Mouse (Mus musculus): ENCODE results near the gene Necap2. TPM values are rescaled to one million over a fixed set of nuclear protein-coding genes. Genes with fewer than 3 reads are reported as not detected.

The Necap2 gene
- polyA plus RNA-seq, 1 experiment from 2014 or later = 87.6 TPM

DNA sequence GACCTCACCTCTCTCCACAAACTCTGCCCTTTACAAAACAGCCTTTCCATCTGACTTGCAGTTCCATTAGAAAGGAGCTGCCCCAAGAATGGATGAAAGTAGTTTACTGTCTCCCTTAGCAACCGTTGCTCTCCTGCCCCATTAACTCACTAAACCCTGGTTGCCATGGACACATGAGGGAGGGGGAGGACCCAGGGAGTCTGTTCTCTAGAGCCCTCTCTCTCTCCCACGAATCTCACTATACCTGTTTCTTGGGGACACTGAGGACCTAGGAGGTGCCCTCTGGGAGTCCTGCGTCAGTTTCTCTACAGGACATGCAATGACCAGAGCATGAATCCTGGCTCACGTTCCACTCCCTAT, 28.7 kb downstream of the Necap2 start:
- ATAC-seq (replicated peaks; ENCODE audit: low FRiP score, low read depth) = no peak
- Histone ChIP-seq H3K27me3 (ENCODE audit: insufficient read depth, low read length) (no peaks in the 10 kb centered on the region), H3K36me3 (ENCODE audit: insufficient read depth, low read length) (0 out of 2 replicates have a peak, but pooled peaks cover 7% of the 10 kb centered on the region), H3K9me3 (replicated peaks; ENCODE audit: low read length) (no peaks in the 10 kb centered on the region), H3K4me1 (replicated peaks; ENCODE audit: insufficient read depth, low read length) (peaks cover 22% of the 10 kb centered on the region; the same call in 1 of the 2 replicates), H3K9ac (ENCODE audit: low read depth, low read length) (no peak overlapping the region), H3K27ac (0 out of 2 replicates have a peak overlapping the region, but pooled peaks have one; percentile 19), H3K4me2 (ENCODE audit: low read length) (no peak overlapping the region), H3K4me3 (replicated peaks; ENCODE audit: low read depth, low read length) (no peak overlapping the region)
- TF ChIP-seq CTCF (IDR thresholded peaks at IDR 0.05; ENCODE audit: low read depth) = no peak
- DNase-seq (ENCODE audit: low spot score) = peak; percentile 82
- 29% methylated on average over 4 of the region's 4 CpGs for WGBS

DNA sequence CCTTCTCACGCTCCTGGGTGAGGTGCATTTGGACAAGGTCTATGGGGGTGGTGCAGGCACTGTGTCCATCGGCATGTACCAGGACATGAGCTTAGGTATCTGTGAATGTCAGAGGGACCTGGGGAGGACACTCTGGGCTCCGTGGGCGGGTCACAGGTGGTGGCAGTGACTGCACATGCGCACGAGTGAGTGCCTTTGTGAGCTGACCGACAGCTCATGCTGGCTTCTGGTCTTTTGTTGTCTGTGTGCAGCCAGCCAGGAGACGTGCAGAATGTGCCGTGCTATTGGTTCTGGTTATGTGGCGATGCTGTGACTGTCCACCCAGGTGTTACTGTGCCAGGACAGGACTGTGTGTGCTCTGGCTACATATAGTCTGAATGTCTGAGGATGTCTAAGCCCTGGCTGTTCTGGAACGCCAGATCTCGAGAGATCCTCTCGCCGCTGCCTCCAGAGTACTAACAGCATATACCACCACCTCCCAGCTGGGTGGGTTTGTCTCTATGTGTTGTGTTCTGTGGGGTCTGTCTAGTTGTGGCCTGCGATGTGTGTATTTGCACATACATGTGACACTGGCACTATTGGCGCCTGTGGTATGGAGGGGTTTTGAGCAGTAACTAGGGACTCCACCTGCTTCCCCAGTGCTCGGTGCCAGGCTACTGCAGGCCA, 29.2 kb downstream of the Necap2 start:
- Histone ChIP-seq H3K9me3 (replicated peaks; ENCODE audit: low read length) (no peaks in the 10 kb centered on the region), H3K4me1 (replicated peaks; ENCODE audit: insufficient read depth, low read length) (peaks cover 22% of the 10 kb centered on the region; the same call in 1 of the 2 replicates), H3K27me3 (ENCODE audit: insufficient read depth, low read length) (no peaks in the 10 kb centered on the region), H3K9ac (ENCODE audit: low read depth, low read length) (no peak overlapping the region), H3K36me3 (ENCODE audit: insufficient read depth, low read length) (0 out of 2 replicates have a peak, but pooled peaks cover 8% of the 10 kb centered on the region), H3K27ac (no peak overlapping the region), H3K4me3 (replicated peaks; ENCODE audit: low read depth, low read length) (no peak overlapping the region), H3K4me2 (ENCODE audit: low read length) (no peak overlapping the region)
- WGBS = 64% methylated on average over 17 of the region's 17 CpGs
- DNase-seq (ENCODE audit: low spot score) = no peak
- ATAC-seq (replicated peaks; ENCODE audit: low FRiP score, low read depth) = no peak
- TF ChIP-seq CTCF (IDR thresholded peaks at IDR 0.05; ENCODE audit: low read depth) = no peak

DNA sequence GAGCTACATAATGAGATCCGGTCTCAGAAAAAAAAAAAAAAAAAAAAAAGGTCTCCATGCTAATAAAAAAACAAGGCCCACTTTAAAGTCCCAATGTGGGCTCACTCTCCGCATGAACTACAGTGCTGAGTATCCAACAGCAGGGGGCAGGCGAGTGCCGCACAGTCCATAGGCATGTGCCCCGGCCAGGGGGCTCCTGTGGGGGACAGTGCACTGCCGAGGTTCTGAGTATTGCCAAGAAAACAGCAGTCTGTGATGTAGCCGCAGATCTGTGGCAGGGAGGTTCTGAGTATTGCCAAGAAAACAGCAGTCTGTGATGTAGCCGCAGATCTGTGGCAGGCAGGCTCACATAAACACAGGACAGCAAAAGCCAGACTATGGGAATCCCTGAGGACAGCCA, 33.3 kb downstream of the Necap2 start:
- Histone ChIP-seq H3K4me2 (ENCODE audit: low read length) (no peak overlapping the region), H3K4me3 (replicated peaks; ENCODE audit: low read depth, low read length) (no peak overlapping the region), H3K4me1 (replicated peaks; ENCODE audit: insufficient read depth, low read length) (peaks cover 11% of the 10 kb centered on the region; the same call in 1 of the 2 replicates), H3K36me3 (ENCODE audit: insufficient read depth, low read length) (0 out of 2 replicates have a peak, but pooled peaks cover 21% of the 10 kb centered on the region), H3K9ac (ENCODE audit: low read depth, low read length) (no peak overlapping the region), H3K27me3 (ENCODE audit: insufficient read depth, low read length) (no peaks in the 10 kb centered on the region), H3K9me3 (replicated peaks; ENCODE audit: low read length) (no peaks in the 10 kb centered on the region), H3K27ac (peak overlapping the region; percentile 2; the same call in 1 of the 2 replicates)
- TF ChIP-seq CTCF (IDR thresholded peaks at IDR 0.05; ENCODE audit: low read depth) = peak; percentile 85
- DNase-seq (ENCODE audit: low spot score) = peak; percentile 90
- WGBS = 8% methylated on average over 8 of the region's 8 CpGs
- peak; percentile 50; the same call in 1 of the 2 replicates for ATAC-seq (replicated peaks; ENCODE audit: low FRiP score, low read depth)

DNA sequence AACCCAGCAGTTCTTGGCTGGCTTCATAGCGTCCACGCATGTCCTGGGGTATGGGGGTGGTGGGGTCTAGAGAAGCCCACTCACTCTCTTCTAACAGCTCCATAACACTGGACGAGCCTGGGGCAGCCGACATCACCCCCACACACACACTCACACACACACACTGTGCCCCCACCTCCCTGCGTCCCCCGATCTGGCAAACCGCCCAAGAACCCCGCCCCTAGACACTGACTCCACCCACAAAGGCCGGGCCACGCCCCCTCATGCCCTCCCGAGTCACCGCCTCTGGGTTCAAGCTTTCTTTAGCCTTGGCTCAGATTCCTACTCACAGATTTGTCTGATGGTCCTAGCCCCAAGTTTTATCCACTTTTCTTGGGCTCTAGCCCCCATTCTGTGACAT, 37.0 kb downstream of the Necap2 start:
- no peak overlapping the region for H3K4me3 ChIP-seq (replicated peaks; ENCODE audit: low read depth, low read length)
- H3K4me2 ChIP-seq (ENCODE audit: low read length) = no peak overlapping the region
- WGBS = 39% methylated on average over 12 of the region's 12 CpGs
- DNase-seq (ENCODE audit: low spot score) = no peak
- no peak overlapping the region for H3K27ac ChIP-seq
- peak; percentile 40; the same call in 1 of the 2 replicates for ATAC-seq (replicated peaks; ENCODE audit: low FRiP score, low read depth)
- no peak for TF ChIP-seq CTCF (IDR thresholded peaks at IDR 0.05; ENCODE audit: low read depth)
- H3K36me3 ChIP-seq (ENCODE audit: insufficient read depth, low read length) = peaks cover 36% of the 10 kb centered on the region; the same call in 1 of the 2 replicates
- H3K9ac ChIP-seq (ENCODE audit: low read depth, low read length) = no peak overlapping the region
- no peaks in the 10 kb centered on the region for H3K9me3 ChIP-seq (replicated peaks; ENCODE audit: low read length)
- no peaks in the 10 kb centered on the region for H3K27me3 ChIP-seq (ENCODE audit: insufficient read depth, low read length)
- no peaks in the 10 kb centered on the region for H3K4me1 ChIP-seq (replicated peaks; ENCODE audit: insufficient read depth, low read length)

DNA sequence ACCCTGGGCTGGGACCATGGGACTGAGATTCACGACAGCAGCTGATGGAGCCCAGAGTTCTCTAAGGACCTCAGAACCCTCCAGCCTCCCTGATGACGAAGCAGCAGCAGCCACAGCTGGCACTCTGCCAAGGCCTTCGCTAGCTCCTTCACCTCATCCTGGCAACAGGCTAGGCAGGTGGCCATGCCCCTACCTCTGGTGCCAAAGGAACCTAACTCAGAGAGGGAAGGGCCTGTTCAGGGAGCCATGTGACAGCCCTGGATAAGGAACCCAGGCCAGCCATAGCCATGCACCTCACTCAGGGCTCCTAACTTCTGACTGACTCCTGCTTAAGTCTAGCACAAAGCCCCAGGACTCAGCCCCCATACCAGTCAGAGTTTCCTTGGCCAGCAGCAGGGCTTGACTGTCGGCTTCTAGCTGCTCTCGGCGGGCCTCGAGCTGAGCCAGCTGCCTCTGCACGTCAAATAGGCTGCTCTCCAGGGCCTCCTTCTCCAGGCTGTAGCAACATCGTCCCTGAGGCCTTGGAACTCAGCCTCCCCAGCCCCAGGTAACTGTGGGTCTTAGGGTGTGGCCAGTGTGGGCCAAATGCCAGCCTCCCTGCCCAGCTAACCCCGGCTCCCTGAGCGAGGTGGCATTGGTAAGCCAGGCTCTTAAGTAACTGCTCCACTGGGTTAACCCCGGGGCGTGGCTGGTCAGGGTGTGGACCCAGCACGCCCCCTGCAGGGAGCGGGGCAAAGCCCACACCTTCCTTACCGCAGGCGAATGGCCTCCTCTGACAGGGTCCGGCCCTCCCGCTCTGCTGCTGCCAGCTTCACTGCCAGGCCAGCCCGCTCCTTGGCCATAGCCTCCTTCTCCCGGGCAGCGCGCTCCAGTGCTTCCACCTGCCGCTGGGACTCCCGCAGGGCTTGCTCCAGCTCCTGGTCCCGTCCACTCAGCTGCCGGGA, 44.3 kb downstream of the Necap2 start:
- peaks cover 60% of the 10 kb centered on the region for H3K36me3 ChIP-seq (ENCODE audit: insufficient read depth, low read length)
- no peak overlapping the region for H3K9ac ChIP-seq (ENCODE audit: low read depth, low read length)
- no peak overlapping the region for H3K27ac ChIP-seq
- no peaks in the 10 kb centered on the region for H3K4me1 ChIP-seq (replicated peaks; ENCODE audit: insufficient read depth, low read length)
- WGBS = 63% methylated on average over 27 of the region's 27 CpGs
- H3K27me3 ChIP-seq (ENCODE audit: insufficient read depth, low read length) = no peaks in the 10 kb centered on the region
- TF ChIP-seq CTCF (IDR thresholded peaks at IDR 0.05; ENCODE audit: low read depth) = peak; percentile 41
- ATAC-seq (replicated peaks; ENCODE audit: low FRiP score, low read depth) (peak; percentile 55; the same call in 1 of the 2 replicates), DNase-seq (ENCODE audit: low spot score) (no peak)
- no peaks in the 10 kb centered on the region for H3K9me3 ChIP-seq (replicated peaks; ENCODE audit: low read length)
- no peak overlapping the region for H3K4me2 ChIP-seq (ENCODE audit: low read length)
- no peak overlapping the region for H3K4me3 ChIP-seq (replicated peaks; ENCODE audit: low read depth, low read length)

DNA sequence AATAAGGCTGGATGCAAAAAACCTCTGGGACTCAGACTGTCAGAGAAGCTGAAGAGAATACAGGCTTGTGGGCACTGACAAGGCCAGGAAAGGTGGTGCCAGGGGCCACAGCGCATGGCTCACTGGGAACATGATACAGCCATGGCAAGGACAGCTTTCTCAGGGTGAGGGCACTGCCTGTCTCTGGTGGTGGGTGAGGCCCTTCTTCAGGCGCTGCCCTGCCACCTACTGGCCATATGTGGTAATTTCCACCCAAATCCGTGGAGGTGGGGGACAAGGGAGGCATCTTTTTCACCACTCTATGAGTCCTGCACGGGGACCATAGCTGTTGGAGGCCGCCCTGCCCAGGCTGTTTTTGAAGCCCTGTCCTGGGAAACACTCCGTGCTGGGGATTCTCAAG, 46.4 kb downstream of the Necap2 start:
- Histone ChIP-seq H3K36me3 (ENCODE audit: insufficient read depth, low read length) (peaks cover 45% of the 10 kb centered on the region), H3K4me3 (replicated peaks; ENCODE audit: low read depth, low read length) (no peak overlapping the region), H3K9me3 (replicated peaks; ENCODE audit: low read length) (no peaks in the 10 kb centered on the region), H3K27ac (no peak overlapping the region), H3K4me2 (ENCODE audit: low read length) (no peak overlapping the region), H3K9ac (ENCODE audit: low read depth, low read length) (no peak overlapping the region), H3K4me1 (replicated peaks; ENCODE audit: insufficient read depth, low read length) (no peaks in the 10 kb centered on the region), H3K27me3 (ENCODE audit: insufficient read depth, low read length) (no peaks in the 10 kb centered on the region)
- DNase-seq (ENCODE audit: low spot score) (peak; percentile 90), ATAC-seq (replicated peaks; ENCODE audit: low FRiP score, low read depth) (peak; percentile 42)
- 7% methylated on average over 6 of the region's 6 CpGs for WGBS
- TF ChIP-seq CTCF (IDR thresholded peaks at IDR 0.05; ENCODE audit: low read depth) = peak; percentile 95

All from kidney, postnatal 0 days (tissue).